Mouse (Mus musculus): Measurements from ENCODE around the gene Gbgt1.
A peak's percentile ranks its signal among the peaks of the same experiment; 100 is the strongest.
"Not testable (repeated sequence)": the region's sequence is repeated elsewhere in the genome, so short reads cannot be mapped to it uniquely, and the experiment has no call there.

Gbgt1 gene

GRCm38 (mm10) chr2:28496671-28497070, at the start of gene Gbgt1:
Gene Gbgt1 (plus strand): TSS chr2:28496891.
- DNase-seq (ENCODE audit: low read depth) = no peak

- no peak for DNase-seq (ENCODE audit: low read depth)
These were observed 49.4 kb upstream of the Gbgt1 start for GRCm38 (mm10) chr2:28447315-28447670.

GRCm38 (mm10) chr2:28451663-28452062, 45.0 kb upstream of the Gbgt1 start:
- DNase-seq (ENCODE audit: low read depth) = no peak

- DNase-seq (ENCODE audit: low read depth) = no peak
These were observed 43.2 kb upstream of the Gbgt1 start for GRCm38 (mm10) chr2:28453539-28453938.

GRCm38 (mm10) chr2:28456616-28457015, 40.1 kb upstream of the Gbgt1 start:
- no peak for DNase-seq (ENCODE audit: low read depth)

- DNase-seq (ENCODE audit: low read depth) = peak; percentile 86
These were observed 32.8 kb upstream of the Gbgt1 start for GRCm38 (mm10) chr2:28463919-28464318.

- peak; percentile 10 for DNase-seq (ENCODE audit: low read depth)
These were observed 31.8 kb upstream of the Gbgt1 start for GRCm38 (mm10) chr2:28464919-28465318.

- DNase-seq (ENCODE audit: low read depth) = peak; percentile 74
These were observed 30.7 kb upstream of the Gbgt1 start, which contains the start of gene 1700007K13Rik for GRCm38 (mm10) chr2:28465836-28466518. Gene 1700007K13Rik (minus strand): TSS chr2:28466332.

GRCm38 (mm10) chr2:28467860-28468485, 28.7 kb upstream of the Gbgt1 start, which contains the start of gene Mrps2:
Gene Mrps2 (plus strand): TSS chr2:28468066.
- peak; percentile 85 for DNase-seq (ENCODE audit: low read depth)

- no peak for DNase-seq (ENCODE audit: low read depth)
These were observed 28.0 kb upstream of the Gbgt1 start for GRCm38 (mm10) chr2:28468486-28469225.

GRCm38 (mm10) chr2:28469461-28469860, 27.2 kb upstream of the Gbgt1 start:
- no peak for DNase-seq (ENCODE audit: low read depth)

GRCm38 (mm10) chr2:28470591-28470990, 26.1 kb upstream of the Gbgt1 start:
- no peak for DNase-seq (ENCODE audit: low read depth)

GRCm38 (mm10) chr2:28472011-28472410, 24.7 kb upstream of the Gbgt1 start:
- not testable (repeated sequence) for DNase-seq (ENCODE audit: low read depth)

- DNase-seq (ENCODE audit: low read depth) = not testable (repeated sequence)
These were observed 18.7 kb upstream of the Gbgt1 start for GRCm38 (mm10) chr2:28477993-28478392.

- no peak for DNase-seq (ENCODE audit: low read depth)
These were observed 17.2 kb upstream of the Gbgt1 start for GRCm38 (mm10) chr2:28479208-28480204.

GRCm38 (mm10) chr2:28483861-28484260, 12.8 kb upstream of the Gbgt1 start:
- no peak for DNase-seq (ENCODE audit: low read depth)

- DNase-seq (ENCODE audit: low read depth) = no peak
These were observed 2.2 kb upstream of the Gbgt1 start for GRCm38 (mm10) chr2:28494521-28494920.

- DNase-seq (ENCODE audit: low read depth) = peak; percentile 12
These were observed 1.4 kb upstream of the Gbgt1 start for GRCm38 (mm10) chr2:28495207-28495756.

- no peak for DNase-seq (ENCODE audit: low read depth)
These were observed 693 bp upstream of the Gbgt1 start for GRCm38 (mm10) chr2:28495801-28496595.

GRCm38 (mm10) chr2:28497561-28497960, 870 bp downstream of the Gbgt1 start:
- DNase-seq (ENCODE audit: low read depth) = no peak
